Mouse (Mus musculus) cerebellum, adult 8-10 months (tissue): ENCODE measurements around the gene Tubb5.

Experiments
- DNase-seq: peaks from one replicate; pipeline ENCODE4 v3.0.0; 2022

The Tubb5 gene

GRCm38 (mm10) chr17:35792837-35793236, 45.3 kb downstream of the Tubb5 start:
- no peak for DNase-seq

- DNase-seq, result no peak
These were observed 47.2 kb downstream of the Tubb5 start for GRCm38 (mm10) chr17:35790933-35791332.

- DNase-seq, result no peak
These were observed 50.1 kb downstream of the Tubb5 start for GRCm38 (mm10) chr17:35788025-35788424.

- no peak for DNase-seq
These were observed 50.6 kb downstream of the Tubb5 start for GRCm38 (mm10) chr17:35787493-35787892.

- no peak for DNase-seq
These were observed 53.0 kb downstream of the Tubb5 start for GRCm38 (mm10) chr17:35785140-35785539.

GRCm38 (mm10) chr17:35783944-35784343, 54.2 kb downstream of the Tubb5 start:
- DNase-seq, result no peak
